Mouse (Mus musculus) liver, postnatal 0 days (tissue): ENCODE data around the gene Vwa5b2.

Experiments
- CTCF ChIP-seq: sonication (generic); IDR thresholded peaks from 2 replicates; pipeline ENCODE4 v1.5.1; 2016; ENCODE audit warnings: antibody characterized with exemption, low read depth
- EP300 ChIP-seq: IDR thresholded peaks from 2 replicates; pipeline ENCODE4 v1.6.1; 2016; ENCODE audit warnings: antibody characterized with exemption, low read depth, mild to moderate bottlenecking

DNA sequence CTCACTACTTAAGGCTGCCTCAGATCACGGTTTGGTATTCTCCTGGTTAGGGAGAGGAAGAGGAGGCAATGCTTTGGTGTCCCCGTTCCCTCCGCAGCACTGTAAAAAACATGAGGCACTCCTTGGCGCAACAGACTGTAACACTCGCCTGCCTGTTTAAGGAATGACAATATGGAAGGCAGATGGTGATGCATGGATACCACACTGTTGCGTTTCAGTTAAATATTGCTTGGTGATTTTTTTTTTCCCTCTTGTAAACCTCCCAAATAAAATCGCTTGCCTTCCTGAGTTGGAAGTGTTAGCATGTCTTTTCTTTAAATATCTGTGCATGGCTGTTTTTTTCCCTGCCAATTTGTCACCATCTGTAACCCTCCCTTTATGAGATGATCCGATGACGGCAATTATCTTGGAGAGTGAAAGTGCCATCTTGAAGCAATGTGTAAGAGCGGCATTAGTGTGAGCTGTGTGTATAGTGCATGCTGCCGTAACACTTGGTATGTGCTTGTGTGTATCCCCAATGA lies 39.7 kb downstream of the Vwa5b2 start:
- no peak for TF ChIP-seq CTCF
- TF ChIP-seq EP300 = no peak
